Mouse (Mus musculus) MEL (cell line): ENCODE results near the gene Fbn1. TPM values are rescaled to one million over a fixed set of nuclear protein-coding genes. Genes with fewer than 3 reads are reported as not detected.

ENCODE experiments used
- DNase-seq: peaks from one replicate; pipeline ENCODE4 v3.0.0; 2011; ENCODE audit warnings: low read depth, low spot score
- H3K27ac ChIP-seq: 2 replicates; pipeline ENCODE4 v1.5.1; 2012; ENCODE audit warnings: low read depth, mild to moderate bottlenecking, control low read depth, low read length, moderate library complexity; ENCODE audit not compliant: control insufficient read depth
- H3K27me3 ChIP-seq, 2 experiments: fragments of 150-350 bp in 1 of 2; sonication (generic) in 1 of 2; 2 replicates each; pipeline ENCODE4 v1.6.1; 2012; ENCODE audit warnings: low read length in 2 of 2, mild to moderate bottlenecking in 2 of 2, improper control_type of control experiment in 1 of 2, moderate library complexity in 1 of 2; ENCODE audit not compliant: insufficient read depth in 2 of 2, control insufficient read depth in 1 of 2
- H3K36me3 ChIP-seq, 2 experiments: 2 replicates each; pipeline ENCODE4 v1.6.1; 2012 to 2014; ENCODE audit warnings: low read length in 2 of 2, improper control_type of control experiment in 1 of 2, inconsistent platforms in 1 of 2, mild to moderate bottlenecking in 1 of 2; ENCODE audit not compliant: insufficient read depth in 2 of 2, control insufficient read depth in 1 of 2
- H3K4me1 ChIP-seq, 2 experiments: fragments of 150-350 bp in 1 of 2; sonication (generic) in 1 of 2; 2 replicates each; pipeline ENCODE4 v1.6.1; 2012; ENCODE audit warnings: low read length in 2 of 2, improper control_type of control experiment in 1 of 2, mild to moderate bottlenecking in 1 of 2; ENCODE audit not compliant: insufficient read depth in 2 of 2, control insufficient read depth in 1 of 2
- H3K4me3 ChIP-seq, 2 experiments: fragments of 150-350 bp in 1 of 2; sonication (generic) in 1 of 2; 2 replicates each; pipeline ENCODE4 v1.5.1; 2012; ENCODE audit warnings: low read depth in 2 of 2, low read length in 2 of 2, mild to moderate bottlenecking in 2 of 2, moderate library complexity in 2 of 2, control low read depth in 1 of 2, improper control_type of control experiment in 1 of 2; ENCODE audit not compliant: control insufficient read depth in 1 of 2, insufficient read depth in 1 of 2
- H3K79me2 ChIP-seq: 2 replicates; pipeline ENCODE4 v1.6.1; 2012; ENCODE audit warnings: mild to moderate bottlenecking, low read length, moderate library complexity; ENCODE audit not compliant: control insufficient read depth, poor library complexity, insufficient read depth
- H3K9ac ChIP-seq: 2 replicates; pipeline ENCODE4 v1.6.1; 2012; ENCODE audit warnings: low read depth, mild to moderate bottlenecking, control low read depth, low read length, moderate library complexity; ENCODE audit not compliant: control insufficient read depth, poor library complexity, severe bottlenecking
- H3K9me3 ChIP-seq: fragments of 150-350 bp; sonication (generic); replicated peaks from 2 replicates; pipeline ENCODE4 v1.6.1; 2012; ENCODE audit warnings: mild to moderate bottlenecking, low read length, improper control_type of control experiment, moderate library complexity; ENCODE audit not compliant: insufficient read depth
- CHD1 ChIP-seq: IDR thresholded peaks from 2 replicates; pipeline ENCODE4 v1.6.1; 2012; ENCODE audit warnings: low read depth, mild to moderate bottlenecking, inconsistent platforms, low read length, improper control_type of control experiment
- CHD2 ChIP-seq: IDR thresholded peaks from 2 replicates; pipeline ENCODE4 v1.6.1; 2011; ENCODE audit warnings: low read length, improper control_type of control experiment
- MAFK ChIP-seq: IDR thresholded peaks from 2 replicates; pipeline ENCODE4 v1.6.1; 2011; ENCODE audit warnings: low read depth, mild to moderate bottlenecking, low read length, improper control_type of control experiment, borderline replicate concordance
- MAX ChIP-seq: IDR thresholded peaks from 2 replicates; pipeline ENCODE4 v1.6.1; 2011; ENCODE audit warnings: low read length, improper control_type of control experiment
- NELFE ChIP-seq: IDR thresholded peaks from 2 replicates; pipeline ENCODE4 v1.6.1; 2011; ENCODE audit warnings: low read depth, low read length, improper control_type of control experiment
- POLR2A ChIP-seq, 2 experiments: IDR thresholded peaks; 2 replicates each; pipeline ENCODE4 v1.6.1; 2011 to 2012; ENCODE audit warnings: low read length in 2 of 2, mild to moderate bottlenecking in 2 of 2, control low read depth in 1 of 2, improper control_type of control experiment in 1 of 2, low read depth in 1 of 2, moderate library complexity in 1 of 2; ENCODE audit not compliant: control insufficient read depth in 1 of 2, insufficient read depth in 1 of 2, poor library complexity in 1 of 2
- POLR2AphosphoS2 ChIP-seq: IDR thresholded peaks from 2 replicates; pipeline ENCODE4 v1.6.1; 2011; ENCODE audit warnings: low read length, improper control_type of control experiment
- POLR2AphosphoS5 ChIP-seq: IDR thresholded peaks from 2 replicates; pipeline ENCODE4 v1.6.1; 2012; ENCODE audit warnings: low read depth, borderline replicate concordance, mild to moderate bottlenecking, inconsistent platforms, low read length, moderate library complexity, mixed read lengths
- RAD21 ChIP-seq: IDR thresholded peaks from 2 replicates; pipeline ENCODE4 v1.6.1; 2011; ENCODE audit warnings: mild to moderate bottlenecking, low read depth, low read length, improper control_type of control experiment
- SIN3A ChIP-seq: IDR thresholded peaks from 2 replicates; pipeline ENCODE4 v1.6.1; 2012; ENCODE audit warnings: low read length, improper control_type of control experiment, inconsistent platforms
- SMC3 ChIP-seq: IDR thresholded peaks from 2 replicates; pipeline ENCODE4 v1.6.1; 2011; ENCODE audit warnings: low read depth, low read length, improper control_type of control experiment
- TCF12 ChIP-seq: IDR thresholded peaks from 2 replicates; pipeline ENCODE4 v1.6.1; 2014; ENCODE audit warnings: low read depth, mild to moderate bottlenecking, inconsistent platforms, low read length, improper control_type of control experiment, moderate library complexity
- ZNF384 ChIP-seq: IDR thresholded peaks from 2 replicates; pipeline ENCODE4 v1.6.1; 2012; ENCODE audit warnings: low read depth, mild to moderate bottlenecking, inconsistent platforms, low read length, improper control_type of control experiment
- polyA plus RNA-seq, 2 experiments: library from polyadenylated mRNA; stranded (reverse) in 1 of 2; unstranded in 1 of 2; fragments of >175 nt in 1 of 2; fragments of >200 nt in 1 of 2; gene quantifications; 2 replicates each; pipeline versions ENCODE4 v1.2.1 to v1.2.4; 2012; ENCODE audit warnings: low replicate concordance in 2 of 2, low read depth in 1 of 2; ENCODE audit not compliant: insufficient read length in 2 of 2, insufficient read depth in 1 of 2, missing spikeins in 1 of 2
- total RNA-seq: library from RNA; depleted of rRNA; stranded (reverse); fragments of 300-350 nt; gene quantifications from 2 replicates; pipeline ENCODE4 v1.2.3, GENCODE M21; 2012

Fbn1 gene
- total and polyA plus RNA-seq, 3 experiments, result 0.01 TPM; not detected in 2

GRCm38 (mm10) chr2:125394428-125395101 lies 113.2 kb downstream of the Fbn1 start:
- Histone ChIP-seq H3K27ac (no peak overlapping the region), H3K4me3 (no peak overlapping the region), H3K4me1 (no peaks in the 10 kb centered on the region), H3K36me3 (no peaks in the 10 kb centered on the region), H3K9ac (no peak overlapping the region), H3K27me3 (no peaks in the 10 kb centered on the region), H3K9me3 (no peaks in the 10 kb centered on the region), H3K79me2 (no peaks in the 10 kb centered on the region)
- DNase-seq, result no peak
- TF ChIP-seq NELFE, result no peak

- Histone ChIP-seq H3K79me2 (no peaks in the 10 kb centered on the region), H3K27me3 (no peaks in the 10 kb centered on the region), H3K4me1 (no peaks in the 10 kb centered on the region), H3K4me3 (no peak overlapping the region), H3K27ac (no peak overlapping the region), H3K9me3 (no peaks in the 10 kb centered on the region), H3K36me3 (no peaks in the 10 kb centered on the region), H3K9ac (no peak overlapping the region)
- TF ChIP-seq POLR2AphosphoS2 (no peak), POLR2A (IDR thresholded peaks at IDR 0.05; ENCODE audit: control insufficient read depth in 1 of 2, insufficient read depth in 1 of 2, low read depth in 1 of 2, low read length in 2 of 2, poor library complexity in 1 of 2) (no peak), SMC3 (no peak), TCF12 (no peak), SIN3A (no peak), ZNF384 (no peak), MAX (no peak)
- DNase-seq, result no peak
These were observed 116.2 kb downstream of the Fbn1 start for GRCm38 (mm10) chr2:125391582-125391981.

GRCm38 (mm10) chr2:125389796-125390195 lies 118.0 kb downstream of the Fbn1 start:
- no peak overlapping the region for H3K4me3 ChIP-seq
- no peaks in the 10 kb centered on the region for H3K79me2 ChIP-seq
- H3K36me3 ChIP-seq, result no peaks in the 10 kb centered on the region
- H3K9me3 ChIP-seq, result no peaks in the 10 kb centered on the region
- no peak overlapping the region for H3K27ac ChIP-seq
- no peaks in the 10 kb centered on the region for H3K27me3 ChIP-seq
- no peak for DNase-seq
- H3K4me1 ChIP-seq, result no peaks in the 10 kb centered on the region
- no peak overlapping the region for H3K9ac ChIP-seq
- TF ChIP-seq POLR2AphosphoS5, result no peak
- TF ChIP-seq POLR2AphosphoS2, result no peak
- TF ChIP-seq RAD21, result no peak
- TF ChIP-seq MAFK, result no peak
- TF ChIP-seq CHD2, result no peak
- TF ChIP-seq CHD1, result no peak
